Mouse (Mus musculus) gastrocnemius, postnatal 14 days (tissue): ENCODE measurements around the gene Myo10. TPM values are rescaled to one million over a fixed set of nuclear protein-coding genes. Genes with fewer than 3 reads are reported as not detected.
A peak's percentile ranks its signal among the peaks of the same experiment; 100 is the strongest.

ENCODE experiments used
- DNase-seq: peaks from one replicate; pipeline ENCODE4 v3.0.0; 2021; ENCODE audit warnings: mixed read lengths
- intact Hi-C: fragments of 180-260 bp; cut with DNase I; formaldehyde crosslinking; loops from one replicate; pipeline ENCODE4 v1.15.1; 2025; ENCODE audit warnings: low total_unique reads
- long read RNA-seq, 2 experiments: library from polyadenylated mRNA; stranded (forward); transcript quantifications; one replicate each; pipeline ENCODE4 v2.0.0; 2021
- total RNA-seq, 2 experiments: library from RNA; stranded (reverse); gene quantifications; 2 replicates each; pipeline ENCODE4 v1.2.3; 2021

The Myo10 gene
- total RNA-seq = 10 to 100 TPM; 48.2 to 50.7 TPM
- long read RNA-seq, experiment 1, partial matches to known transcripts = 11 of 15 reads
- long read RNA-seq, experiment 1, other reads (novel, unspliced or antisense) = 4 of 15 reads
- long read RNA-seq, experiment 2, partial matches to known transcripts = 12 of 33 reads
- long read RNA-seq, experiment 2, other reads (novel, unspliced or antisense) = 21 of 33 reads

- peak; percentile 99 for DNase-seq
- intact Hi-C loops = no loop called here
Observed at GRCm38 (mm10) chr15:25622200-25622866, at the start of gene Myo10. Myo10 (plus strand) TSS chr15:25622525.

GRCm38 (mm10) chr15:25573113-25573512 is 49.2 kb upstream of the Myo10 start:
- intact Hi-C loops = no loop called here
- DNase-seq = no peak

GRCm38 (mm10) chr15:25573876-25574601 is 48.3 kb upstream of the Myo10 start:
- intact Hi-C loops = no loop called here

GRCm38 (mm10) chr15:25577327-25578051 is 44.8 kb upstream of the Myo10 start:
- intact Hi-C loops = no loop called here
- no peak for DNase-seq

More at GRCm38 (mm10) chr15:25573876-25574601, 48.3 kb upstream of the Myo10 start:
- DNase-seq = no peak

GRCm38 (mm10) chr15:25578369-25578768 is 44.0 kb upstream of the Myo10 start:
- DNase-seq = no peak
- intact Hi-C loops = no loop called here

- intact Hi-C loops = no loop called here
- DNase-seq = peak; percentile 16
Observed at GRCm38 (mm10) chr15:25580731-25581130, 41.6 kb upstream of the Myo10 start.

- intact Hi-C loops = no loop called here
- no peak for DNase-seq
Observed at GRCm38 (mm10) chr15:25582055-25582454, 40.3 kb upstream of the Myo10 start.

- DNase-seq = no peak
- intact Hi-C loops = no loop called here
Observed at GRCm38 (mm10) chr15:25583361-25583760, 39.0 kb upstream of the Myo10 start.

GRCm38 (mm10) chr15:25586828-25587227 is 35.5 kb upstream of the Myo10 start:
- no peak for DNase-seq
- intact Hi-C loops = no loop called here

- intact Hi-C loops = no loop called here
- DNase-seq = no peak
Observed at GRCm38 (mm10) chr15:25587943-25588342, 34.4 kb upstream of the Myo10 start.

GRCm38 (mm10) chr15:25589318-25589902 is 32.9 kb upstream of the Myo10 start:
- no peak for DNase-seq
- intact Hi-C loops = no loop called here

- intact Hi-C loops = no loop called here
- DNase-seq = no peak
Observed at GRCm38 (mm10) chr15:25589916-25590315, 32.4 kb upstream of the Myo10 start.

GRCm38 (mm10) chr15:25590891-25591290 is 31.4 kb upstream of the Myo10 start:
- intact Hi-C loops = no loop called here

GRCm38 (mm10) chr15:25591964-25592363 is 30.4 kb upstream of the Myo10 start:
- intact Hi-C loops = no loop called here
- DNase-seq = no peak

More at GRCm38 (mm10) chr15:25590891-25591290, 31.4 kb upstream of the Myo10 start:
- DNase-seq = no peak

GRCm38 (mm10) chr15:25593469-25594150 is 28.7 kb upstream of the Myo10 start:
- intact Hi-C loops = no loop called here
- no peak for DNase-seq

GRCm38 (mm10) chr15:25598313-25598712 is 24.0 kb upstream of the Myo10 start:
- DNase-seq = no peak
- intact Hi-C loops = no loop called here

- intact Hi-C loops = no loop called here
- DNase-seq = no peak
Observed at GRCm38 (mm10) chr15:25602306-25602705, 20.0 kb upstream of the Myo10 start.

- intact Hi-C loops = no loop called here
- DNase-seq = no peak
Observed at GRCm38 (mm10) chr15:25603286-25603685, 19.0 kb upstream of the Myo10 start.

GRCm38 (mm10) chr15:25604231-25604630 is 18.1 kb upstream of the Myo10 start:
- DNase-seq = no peak
- intact Hi-C loops = no loop called here
